Mouse (Mus musculus) embryonic facial prominence, embryonic 13.5 days (tissue): ENCODE measurements around the gene Fam102a. TPM values are rescaled to one million over a fixed set of nuclear protein-coding genes. Genes with fewer than 3 reads are reported as not detected.

Experiments
- ATAC-seq: fragments of 200-750 bp; cut with Nextera tagmentation; 2 replicates; pipeline ENCODE4 v1.8.0; 2017; ENCODE audit warnings: low read depth; ENCODE audit not compliant: insufficient number of reproducible peaks, insufficient read depth, low FRiP score, low TSS enrichment
- H3K27ac ChIP-seq: fragments of 300-500 bp; sonication (generic); 2 replicates; pipeline ENCODE4 v1.5.1; 2015; ENCODE audit warnings: moderate library complexity, mild to moderate bottlenecking, inconsistent platforms
- H3K27me3 ChIP-seq: fragments of 300-500 bp; sonication (generic); 2 replicates; pipeline ENCODE4 v1.6.1; 2015; ENCODE audit warnings: mild to moderate bottlenecking, inconsistent platforms
- H3K36me3 ChIP-seq: fragments of 300-500 bp; sonication (generic); 2 replicates; pipeline ENCODE4 v1.6.1; 2015; ENCODE audit warnings: mild to moderate bottlenecking, inconsistent platforms
- H3K4me1 ChIP-seq: fragments of 300-500 bp; sonication (generic); 2 replicates; pipeline ENCODE4 v1.6.1; 2015; ENCODE audit warnings: inconsistent platforms
- H3K4me2 ChIP-seq: fragments of 300-500 bp; sonication (generic); 2 replicates; pipeline ENCODE4 v1.6.1; 2015; ENCODE audit warnings: moderate library complexity, mild to moderate bottlenecking, inconsistent platforms
- H3K4me3 ChIP-seq: fragments of 300-500 bp; sonication (generic); 2 replicates; pipeline ENCODE4 v1.5.1; 2015; ENCODE audit warnings: mild to moderate bottlenecking, inconsistent platforms
- H3K9ac ChIP-seq: fragments of 300-500 bp; sonication (generic); 2 replicates; pipeline ENCODE4 v1.6.1; 2015; ENCODE audit warnings: mild to moderate bottlenecking, inconsistent platforms
- H3K9me3 ChIP-seq: fragments of 300-500 bp; sonication (generic); 2 replicates; pipeline ENCODE4 v1.6.1; 2016; ENCODE audit warnings: inconsistent platforms
- WGBS: fragments of 180-500 bp; shearing (Covaris S2); methylation state at CpG from one replicate; pipeline ENCODE4 v1.1.7; 2015; ENCODE audit warnings: mixed read lengths; 5-methylcytosine and 5-hydroxymethylcytosine counted together
- polyA plus RNA-seq: library from polyadenylated mRNA; unstranded; fragments of >200 nt; fragmentation: Nextera tagmentation; extraction: Ambion mirVana; gene quantifications from 2 replicates; pipeline ENCODE4 v1.2.1, GENCODE M21; 2015

Gene Fam102a
- polyA plus RNA-seq, 1 experiment from 2014 or later: 15.5 TPM

- Histone ChIP-seq H3K9me3 (no peaks in the 10 kb centered on the region), H3K4me1 (peaks cover 34% of the 10 kb centered on the region), H3K4me3 (no peak overlapping the region), H3K27me3 (no peaks in the 10 kb centered on the region), H3K9ac (no peak overlapping the region), H3K27ac (no peak overlapping the region), H3K36me3 (peaks cover 59% of the 10 kb centered on the region), H3K4me2 (no peak overlapping the region)
- 92% methylated on average over 4 of the region's 4 CpGs for WGBS
- no peak for ATAC-seq
These were observed 82.5 kb downstream of the Fam102a start for GRCm38 (mm10) chr2:32617601-32618000.

- Histone ChIP-seq H3K4me2 (no peak overlapping the region), H3K4me1 (peaks cover 34% of the 10 kb centered on the region), H3K27me3 (no peaks in the 10 kb centered on the region), H3K4me3 (no peak overlapping the region), H3K9ac (no peak overlapping the region), H3K27ac (no peak overlapping the region), H3K36me3 (peaks cover 54% of the 10 kb centered on the region), H3K9me3 (no peaks in the 10 kb centered on the region)
- 70% methylated on average over 9 of the region's 9 CpGs for WGBS
- ATAC-seq: no peak
These were observed 82.9 kb downstream of the Fam102a start for GRCm38 (mm10) chr2:32618051-32618450.

Other genes starting within 250 kb of the Fam102a start
- 25.6 and 31.2 TPM in 2 replicates for gene Golga2, start 247.9 kb upstream of the Fam102a start, polyA plus RNA-seq
- gene Swi5, start 247.3 kb upstream of the Fam102a start, polyA plus RNA-seq: 497 and 538 TPM in 2 replicates
- gene Ciz1, start 183.0 kb upstream of the Fam102a start, polyA plus RNA-seq: 48.6 and 54.2 TPM in 2 replicates
- 31.9 and 32.4 TPM in 2 replicates for gene Dnm1, start 182.0 kb upstream of the Fam102a start, polyA plus RNA-seq
- 44.1 and 47.8 TPM in 2 replicates for gene 1110008P14Rik, start 153.4 kb upstream of the Fam102a start, polyA plus RNA-seq
- 0.22 and 1.5 TPM in 2 replicates for gene Lcn2, start 147.1 kb upstream of the Fam102a start, polyA plus RNA-seq
- 30.0 and 30.4 TPM in 2 replicates for gene Ptges2, start 139.4 kb upstream of the Fam102a start, polyA plus RNA-seq
- 6.3 and 6.5 TPM in 2 replicates for gene Naif1, start 84.9 kb upstream of the Fam102a start, polyA plus RNA-seq
- gene Slc25a25, start 83.9 kb upstream of the Fam102a start, polyA plus RNA-seq: 23.5 and 24.6 TPM in 2 replicates
- 112 and 116 TPM in 2 replicates for gene Dpm2, start 35.5 kb downstream of the Fam102a start, polyA plus RNA-seq
- gene Pip5kl1, start 39.5 kb downstream of the Fam102a start, polyA plus RNA-seq: 0.92 and 1.1 TPM in 2 replicates
- 0.18 TPM in 1 of 2 replicates, not detected in the other for gene 9430097D07Rik, start 40.4 kb downstream of the Fam102a start, polyA plus RNA-seq
- gene St6galnac4, start 51.8 kb downstream of the Fam102a start, polyA plus RNA-seq: 33.1 and 34.7 TPM in 2 replicates
- 29.9 and 35.1 TPM in 2 replicates for gene St6galnac6, start 64.4 kb downstream of the Fam102a start, polyA plus RNA-seq
- gene Ak1, start 86.4 kb downstream of the Fam102a start, polyA plus RNA-seq: 20.7 and 27.3 TPM in 2 replicates
- 49.1 and 50.2 TPM in 2 replicates for gene Eng, start 111.3 kb downstream of the Fam102a start, polyA plus RNA-seq
- gene Fpgs, start 168.8 kb downstream of the Fam102a start, polyA plus RNA-seq: 29.7 and 34.1 TPM in 2 replicates
- gene Cdk9, start 177.7 kb downstream of the Fam102a start, polyA plus RNA-seq: 102 and 114 TPM in 2 replicates
- gene Sh2d3c, start 185.7 kb downstream of the Fam102a start, polyA plus RNA-seq: 19.4 and 21.8 TPM in 2 replicates
- 0.34 and 0.58 TPM in 2 replicates for gene 6330409D20Rik, start 205.7 kb downstream of the Fam102a start, polyA plus RNA-seq
- 65.1 and 72.3 TPM in 2 replicates for gene Tor2a, start 221.9 kb downstream of the Fam102a start, polyA plus RNA-seq
- gene Ttc16, start 240.3 kb downstream of the Fam102a start, polyA plus RNA-seq: 0.21 and 0.29 TPM in 2 replicates
- 4.6 and 5.8 TPM in 2 replicates for gene Ptrh1, start 240.5 kb downstream of the Fam102a start, polyA plus RNA-seq
- 0.87 and 1.5 TPM in 2 replicates for gene Cfap157, start 249.1 kb downstream of the Fam102a start, polyA plus RNA-seq